Mouse (Mus musculus) pancreas, adult 10 weeks (tissue): Measurements from ENCODE around the gene Ptprm. TPM values are rescaled to one million over a fixed set of nuclear protein-coding genes. Genes with fewer than 3 reads are reported as not detected.

Source experiments
- polyA plus RNA-seq: library from polyadenylated mRNA; stranded (reverse); fragments of 350-450 nt; fragmentation: Illumina TruSeq; extraction: RNeasy Lipid Tissue Mini Kit (QIAGEN cat#74804); gene quantifications from one replicate; pipeline ENCODE4 v1.2.3, GENCODE M21; 2015; ENCODE audit warnings: low read depth, low replicate concordance; ENCODE audit not compliant: insufficient read depth

Gene Ptprm
- 9.3 TPM for polyA plus RNA-seq

GRCm38 (mm10) chr17:67354451-67355011 lies at the start of gene Ptprm:
Gene Ptprm, minus strand, starts transcription at chr17:67354457.

